Mouse (Mus musculus) Patski (cell line): Measurements from ENCODE around the gene Ccp110. TPM values are rescaled to one million over a fixed set of nuclear protein-coding genes. Genes with fewer than 3 reads are reported as not detected.

ENCODE experiments used
- ATAC-seq: fragments of 100-300 bp; one replicate; pipeline ENCODE4 v1.8.0; 2021
- CTCF ChIA-PET: fragments of 350-600 bp; sonication (Branson Sonifier 250); formaldehyde crosslinking; loops from one replicate; lab custom pipeline; 2022; ENCODE audit warnings: inconsistent platforms; lab: Charles Lee
- POLR2A ChIA-PET: fragments of 350-600 bp; sonication (Branson Sonifier 250); formaldehyde crosslinking; loops from one replicate; lab custom pipeline; 2022; ENCODE audit warnings: antibody characterized with exemption, inconsistent platforms; lab: Charles Lee
- DNase-seq: peaks from one replicate; pipeline ENCODE4 v3.0.0-alpha.2; 2011; ENCODE audit warnings: low read depth, low spot score
- H3K27me3 ChIP-seq: fragments of 371-371 bp; one replicate; pipeline ENCODE4 v1.5.1; 2021
- CTCF ChIP-seq: fragments of 100-300 bp; IDR thresholded peaks from one replicate; pipeline ENCODE4 v1.5.1; 2021
- in situ Hi-C: fragments of 300-500 bp; cut with MboI; formaldehyde crosslinking; loops from 3 replicates; pipeline ENCODE4 v1.11.1; 2018; ENCODE audit warnings: low pct_unique_long_range_greater_than_20kb, mixed read lengths
- polyA plus RNA-seq: library from polyadenylated mRNA; unstranded; gene quantifications from one replicate; pipeline ENCODE4 v1.2.3, GENCODE M21; 2021

The Ccp110 gene
- polyA plus RNA-seq, 1 experiment from 2014 or later: 21.3 TPM

- ChIA-PET CTCF (no interaction called here), POLR2A (no interaction called here)
- DNase-seq (no peak), ATAC-seq (no peak)
- TF ChIP-seq CTCF: no peak
- in situ Hi-C loops: no loop called here
- no peaks in the 10 kb centered on the region for H3K27me3 ChIP-seq
Measured at GRCm38 (mm10) chr7:118747891-118748672, 35.7 kb downstream of the Ccp110 start.

GRCm38 (mm10) chr7:118749706-118750105 lies 37.4 kb downstream of the Ccp110 start:
- ChIA-PET CTCF (interaction anchor here (1.3 to 1.4 kb wide), 2 partner anchors 16 to 87 kb away, joined by 3 to 4 read pairs; no protein-coding TSS in a partner anchor), POLR2A (interaction anchor here (0.6 kb wide), 1 partner anchor 11 kb away, joined by 3 read pairs; no protein-coding TSS in a partner anchor)
- TF ChIP-seq CTCF: no peak
- ATAC-seq (no peak), DNase-seq (no peak)
- in situ Hi-C loops: loop anchor here (10.0 kb wide), 1 partner anchor 765 kb away; the partner anchor contains the start of gene Acsm5
- no peaks in the 10 kb centered on the region for H3K27me3 ChIP-seq

- no peaks in the 10 kb centered on the region for H3K27me3 ChIP-seq
- in situ Hi-C loops: loop anchor here (10.0 kb wide), 1 partner anchor 763 kb away; the partner anchor contains the start of gene Acsm5
- DNase-seq (no peak), ATAC-seq (no peak)
- ChIA-PET CTCF (interaction anchor here (2.0 kb wide), 1 partner anchor 11 kb away, joined by 5 read pairs; no protein-coding TSS in a partner anchor), POLR2A (interaction anchor here (0.6 to 1.2 kb wide), 2 partner anchors 11 to 13 kb away, joined by 3 to 4 read pairs; partner anchors contain the start of gene Vps35l)
- no peak for TF ChIP-seq CTCF
Measured at GRCm38 (mm10) chr7:118751625-118752024, 39.3 kb downstream of the Ccp110 start.

- H3K27me3 ChIP-seq: no peaks in the 10 kb centered on the region
- no peak for DNase-seq
- no peak for ATAC-seq
- no peak for TF ChIP-seq CTCF
- in situ Hi-C loops: loop anchor here (10.0 kb wide), 1 partner anchor 759 kb away; the partner anchor contains the start of gene Acsm5
- CTCF ChIA-PET: interaction anchor here (0.9 to 2.5 kb wide), 2 partner anchors 10 to 59 kb away, joined by 3 to 9 read pairs; no protein-coding TSS in a partner anchor
- POLR2A ChIA-PET: no interaction called here
Measured at GRCm38 (mm10) chr7:118755756-118756155, 43.4 kb downstream of the Ccp110 start.

- ChIA-PET CTCF (interaction anchor here (0.9 to 2.5 kb wide), 2 partner anchors 9 to 58 kb away, joined by 3 to 9 read pairs; no protein-coding TSS in a partner anchor), POLR2A (no interaction called here)
- in situ Hi-C loops: loop anchor here (10.0 kb wide), 1 partner anchor 758 kb away; the partner anchor contains the start of gene Acsm5
- ATAC-seq (no peak), DNase-seq (no peak)
- H3K27me3 ChIP-seq: no peaks in the 10 kb centered on the region
- no peak for TF ChIP-seq CTCF
Measured at GRCm38 (mm10) chr7:118756490-118757265, 44.3 kb downstream of the Ccp110 start.

- no peak for ATAC-seq
- CTCF ChIA-PET: no interaction called here
- POLR2A ChIA-PET: interaction anchor here (0.7 kb wide), 1 partner anchor 50 kb away, joined by 6 read pairs; no protein-coding TSS in a partner anchor
- no peak for DNase-seq
- no peak for TF ChIP-seq CTCF
- in situ Hi-C loops: loop anchor here (10.0 kb wide), 1 partner anchor 756 kb away; the partner anchor contains the start of gene Acsm5
- no peaks in the 10 kb centered on the region for H3K27me3 ChIP-seq
Measured at GRCm38 (mm10) chr7:118758369-118758768, 46.0 kb downstream of the Ccp110 start.

GRCm38 (mm10) chr7:118759372-118759771 lies 47.0 kb downstream of the Ccp110 start:
- in situ Hi-C loops: loop anchor here (10.0 kb wide), 1 partner anchor 755 kb away; the partner anchor contains the start of gene Acsm5
- H3K27me3 ChIP-seq: no peaks in the 10 kb centered on the region
- CTCF ChIA-PET: interaction anchor here (0.6 kb wide), 1 partner anchor 177 kb away, joined by 3 read pairs; no protein-coding TSS in a partner anchor
- DNase-seq (no peak), ATAC-seq (no peak)
- no peak for TF ChIP-seq CTCF
- POLR2A ChIA-PET: no interaction called here

GRCm38 (mm10) chr7:118763939-118764338 lies 51.6 kb downstream of the Ccp110 start:
- no peak for ATAC-seq
- ChIA-PET POLR2A (interaction anchor here (1.0 kb wide), 1 partner anchor 13 kb away, joined by 3 read pairs; no protein-coding TSS in a partner anchor), CTCF (interaction anchor here (1.1 kb wide), 1 partner anchor 232 kb away, joined by 4 read pairs; no protein-coding TSS in a partner anchor)
- DNase-seq: no peak
- H3K27me3 ChIP-seq: no peaks in the 10 kb centered on the region
- in situ Hi-C loops: loop anchor here (5.0 kb wide), 1 partner anchor 233 kb away; the partner anchor contains the start of gene Gprc5b
- no peak for TF ChIP-seq CTCF

- no peak for DNase-seq
- ATAC-seq: no peak
- no peak for TF ChIP-seq CTCF
- H3K27me3 ChIP-seq: no peaks in the 10 kb centered on the region
- ChIA-PET POLR2A (interaction anchor here (1.0 kb wide), 1 partner anchor 14 kb away, joined by 3 read pairs; no protein-coding TSS in a partner anchor), CTCF (interaction anchor here (1.1 kb wide), 1 partner anchor 231 kb away, joined by 4 read pairs; no protein-coding TSS in a partner anchor)
- in situ Hi-C loops: loop anchor here (5.0 kb wide), 1 partner anchor 233 kb away; the partner anchor contains the start of gene Gprc5b
Measured at GRCm38 (mm10) chr7:118764725-118765124, 52.4 kb downstream of the Ccp110 start.
